Mouse (Mus musculus) left cerebral cortex, adult 11 months (tissue): ENCODE measurements around the gene Gadd45gip1.

ENCODE experiments used
- DNase-seq: peaks from one replicate; pipeline ENCODE4 v3.0.0; 2022; ENCODE audit warnings: low spot score

Gene Gadd45gip1

GRCm38 (mm10) chr8:84847684-84848435 is 16.5 kb downstream of the Gadd45gip1 start:
- DNase-seq: no peak

- no peak for DNase-seq
Observed at GRCm38 (mm10) chr8:84856434-84856833, 25.1 kb downstream of the Gadd45gip1 start.

- peak; percentile 80 for DNase-seq
Observed at GRCm38 (mm10) chr8:84856864-84857441, 25.6 kb downstream of the Gadd45gip1 start, which contains the start of gene Farsa. Gene Farsa, plus strand, starts transcription at chr8:84856989.

- DNase-seq: no peak
Observed at GRCm38 (mm10) chr8:84871376-84872308, 40.3 kb downstream of the Gadd45gip1 start, which contains the start of gene Syce2. Gene Syce2, plus strand, starts transcription at chr8:84872111.

- no peak for DNase-seq
Observed at GRCm38 (mm10) chr8:84872309-84872965, 41.1 kb downstream of the Gadd45gip1 start.

GRCm38 (mm10) chr8:84873016-84873415 is 41.7 kb downstream of the Gadd45gip1 start:
- no peak for DNase-seq

- DNase-seq: no peak
Observed at GRCm38 (mm10) chr8:84874339-84874738, 43.0 kb downstream of the Gadd45gip1 start.

- no peak for DNase-seq
Observed at GRCm38 (mm10) chr8:84877297-84878035, 46.1 kb downstream of the Gadd45gip1 start.

GRCm38 (mm10) chr8:84878915-84879314 is 47.6 kb downstream of the Gadd45gip1 start:
- DNase-seq: no peak

- no peak for DNase-seq
Observed at GRCm38 (mm10) chr8:84884728-84885127, 53.4 kb downstream of the Gadd45gip1 start.
